Mouse (Mus musculus) cortical plate, adult 2 months (tissue): ENCODE data around the gene Fmo3.

Experiments
- CTCF ChIP-seq: fragments of 200-500 bp; IDR thresholded peaks from 2 replicates; pipeline ENCODE4 v1.5.1; 2011; ENCODE audit warnings: mild to moderate bottlenecking, control low read depth, low read length; ENCODE audit not compliant: insufficient read depth; ENCODE audit errors: extremely low read depth
- POLR2A ChIP-seq: fragments of 200-500 bp; IDR thresholded peaks from 2 replicates; pipeline ENCODE4 v1.6.1; 2011; ENCODE audit warnings: mild to moderate bottlenecking, low read length, control low read depth; ENCODE audit not compliant: insufficient read depth; ENCODE audit errors: extremely low read depth

DNA sequence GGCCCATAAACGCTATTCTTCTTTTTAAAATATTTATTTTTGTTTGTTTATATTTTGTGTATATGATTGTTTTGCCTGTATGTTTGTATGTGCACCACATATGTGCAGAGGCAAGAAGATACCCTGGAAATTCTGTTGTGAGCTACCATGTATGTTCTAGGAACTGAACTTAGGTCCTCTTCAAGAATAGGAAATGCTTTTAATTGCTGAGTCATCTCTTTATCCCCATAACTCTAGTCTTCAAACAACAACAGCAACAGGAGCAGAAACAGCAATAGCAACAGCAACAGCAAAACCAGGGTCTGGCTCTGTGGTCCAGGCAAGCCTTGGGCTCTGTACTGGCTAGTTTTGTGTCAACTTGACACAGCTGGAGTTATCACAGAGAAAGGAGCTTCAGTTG, 34.6 kb downstream of the Fmo3 start:
- TF ChIP-seq CTCF = no peak
- no peak for TF ChIP-seq POLR2A
